Mouse (Mus musculus) embryo, embryonic 11.5 days (tissue): ENCODE results near the gene Hist2h2ab.
A peak's percentile ranks its signal among the peaks of the same experiment; 100 is the strongest.
"Not testable (repeated sequence)": the region's sequence is repeated elsewhere in the genome, so short reads cannot be mapped to it uniquely, and the experiment has no call there.

ENCODE experiments used
- DNase-seq: peaks from one replicate; pipeline ENCODE4 v3.0.0-alpha.2; 2012; ENCODE audit warnings: low read depth, low spot score

Hist2h2ab gene

GRCm38 (mm10) chr3:96260220-96260619 is 40.6 kb downstream of the Hist2h2ab start:
- no peak for DNase-seq

GRCm38 (mm10) chr3:96261623-96262022 is 42.0 kb downstream of the Hist2h2ab start:
- no peak for DNase-seq

- DNase-seq: peak; percentile 64
These were observed 42.7 kb downstream of the Hist2h2ab start for GRCm38 (mm10) chr3:96262216-96262875.

- peak; percentile 92 for DNase-seq
These were observed 43.4 kb downstream of the Hist2h2ab start, which contains the start of gene Hist2h4 for GRCm38 (mm10) chr3:96262979-96263550. Gene Hist2h4, minus strand, starts transcription at chr3:96263311.

GRCm38 (mm10) chr3:96263558-96264403 is 44.1 kb downstream of the Hist2h2ab start:
- no peak for DNase-seq

GRCm38 (mm10) chr3:96264404-96264949 is 44.8 kb downstream of the Hist2h2ab start:
- no peak for DNase-seq

GRCm38 (mm10) chr3:96266132-96266710 is 46.6 kb downstream of the Hist2h2ab start:
- DNase-seq: no peak

- no peak for DNase-seq
These were observed 47.9 kb downstream of the Hist2h2ab start for GRCm38 (mm10) chr3:96267541-96267940.

- DNase-seq: peak; percentile 78
These were observed 48.5 kb downstream of the Hist2h2ab start, which contains the start of gene Hist2h3b for GRCm38 (mm10) chr3:96268051-96268775. Gene Hist2h3b, plus strand, starts transcription at chr3:96268654.

GRCm38 (mm10) chr3:96268776-96269378 is 49.2 kb downstream of the Hist2h2ab start:
- not testable (repeated sequence) for DNase-seq
